Mouse (Mus musculus): ENCODE measurements around the gene Selplg.

DNA sequence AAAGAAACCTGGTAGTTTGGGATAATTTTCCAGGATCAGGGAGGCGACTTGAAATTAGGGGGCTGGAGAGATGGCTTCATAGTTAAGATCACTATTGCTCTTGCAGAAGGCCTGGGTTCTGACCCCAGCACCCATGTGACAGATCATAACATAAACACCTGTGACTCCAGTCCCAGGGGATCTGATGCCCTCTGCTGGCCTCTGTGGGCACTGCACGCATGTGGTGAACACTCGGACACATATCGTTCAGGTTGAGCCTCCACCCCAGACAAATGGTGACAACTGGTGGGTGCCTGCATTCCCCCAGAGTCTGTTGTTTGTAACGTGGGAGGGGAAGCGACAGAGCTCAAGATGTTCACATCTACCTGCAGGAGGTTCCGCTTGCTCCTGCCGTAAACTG lies 28.9 kb upstream of the Selplg start:
- peak; percentile 41 for TF ChIP-seq CTCF (IDR thresholded peaks at IDR 0.05; ENCODE audit: low read depth)
- no peak for TF ChIP-seq EP300 (IDR thresholded peaks at IDR 0.05; ENCODE audit: low read depth)
